Mouse (Mus musculus) CH12.LX (cell line): ENCODE measurements around the gene Rab37.

Experiments used
- NELFE ChIP-seq: IDR thresholded peaks from 2 replicates; pipeline ENCODE4 v1.6.1; 2011; ENCODE audit warnings: low read depth, low read length, improper control_type of control experiment
- POLR2A ChIP-seq: IDR thresholded peaks from 2 replicates; pipeline ENCODE4 v1.6.1; 2011; ENCODE audit warnings: low read depth, mild to moderate bottlenecking, improper control_type of control experiment, low read length
- TCF12 ChIP-seq: IDR thresholded peaks from 2 replicates; pipeline ENCODE4 v1.6.1; 2014; ENCODE audit warnings: low read depth, mild to moderate bottlenecking, inconsistent platforms, low read length, improper control_type of control experiment

DNA sequence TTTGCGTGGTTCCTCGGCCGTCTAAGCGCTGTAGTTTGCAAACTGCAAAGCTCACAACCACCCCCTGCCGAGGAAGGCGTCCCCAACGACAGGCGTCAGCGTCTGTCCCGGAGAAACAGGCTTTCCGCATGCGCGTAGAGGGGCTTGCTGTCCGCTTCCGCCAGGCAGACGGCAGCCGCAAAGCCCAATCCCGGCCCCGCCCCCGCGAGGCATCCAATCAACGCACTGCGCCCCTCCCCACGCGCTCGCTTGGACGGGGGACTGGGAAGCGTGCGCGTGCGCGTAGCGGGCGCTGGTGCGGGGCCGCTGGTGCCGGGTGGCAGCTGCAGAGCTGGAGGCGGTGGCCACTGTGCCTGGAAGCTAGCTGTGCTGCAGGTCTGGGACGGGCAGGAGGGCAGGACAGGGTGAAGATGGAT lies 96.0 kb downstream of the Rab37 start, which contains the start of gene Tmem104:
- peak; percentile 83 for TF ChIP-seq TCF12
- TF ChIP-seq NELFE: peak; percentile 88
- TF ChIP-seq POLR2A: peak; percentile 89
